Mouse (Mus musculus): ENCODE measurements around the gene Ank3. TPM values are rescaled to one million over a fixed set of nuclear protein-coding genes. Genes with fewer than 3 reads are reported as not detected.

Ank3 gene
- polyA plus RNA-seq, 1 experiment, result 9.3 TPM

DNA sequence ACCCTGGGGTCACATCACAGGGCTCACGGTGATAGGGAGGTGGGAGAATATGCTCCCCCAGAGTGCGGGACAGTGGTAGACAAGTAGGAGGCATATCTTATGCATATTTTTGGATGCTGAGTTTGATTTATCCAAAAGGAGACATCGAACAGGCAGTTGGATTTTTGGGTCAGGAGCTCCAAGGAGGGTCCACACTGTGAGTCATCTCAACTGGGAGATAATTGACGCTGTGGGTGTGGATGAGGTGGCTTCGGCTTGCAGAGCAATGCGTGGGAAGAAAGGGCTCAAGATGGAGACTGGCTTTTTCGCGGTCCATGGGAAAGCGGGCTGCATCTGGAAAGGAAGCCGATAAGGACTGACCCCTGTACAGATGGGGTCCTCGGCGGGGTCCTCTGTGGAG, 290.5 kb downstream of the Ank3 start:
- H3K27ac ChIP-seq (ENCODE audit: control insufficient read depth, insufficient read depth, low read depth, low read length, poor library complexity), result no peak overlapping the region
- TF ChIP-seq CTCF (IDR thresholded peaks at IDR 0.05; ENCODE audit: control insufficient read depth, insufficient read depth, low read length) (no peak), POLR2A (IDR thresholded peaks at IDR 0.05; ENCODE audit: borderline replicate concordance, control insufficient read depth, low read depth, low read length) (no peak)
- no peak overlapping the region for H3K4me3 ChIP-seq (replicated peaks; ENCODE audit: control insufficient read depth, low read depth, low read length)
- WGBS, result 81% methylated on average over 12 of the region's 12 CpGs
- no peaks in the 10 kb centered on the region for H3K4me1 ChIP-seq (ENCODE audit: control insufficient read depth, insufficient read depth, low read length)

DNA sequence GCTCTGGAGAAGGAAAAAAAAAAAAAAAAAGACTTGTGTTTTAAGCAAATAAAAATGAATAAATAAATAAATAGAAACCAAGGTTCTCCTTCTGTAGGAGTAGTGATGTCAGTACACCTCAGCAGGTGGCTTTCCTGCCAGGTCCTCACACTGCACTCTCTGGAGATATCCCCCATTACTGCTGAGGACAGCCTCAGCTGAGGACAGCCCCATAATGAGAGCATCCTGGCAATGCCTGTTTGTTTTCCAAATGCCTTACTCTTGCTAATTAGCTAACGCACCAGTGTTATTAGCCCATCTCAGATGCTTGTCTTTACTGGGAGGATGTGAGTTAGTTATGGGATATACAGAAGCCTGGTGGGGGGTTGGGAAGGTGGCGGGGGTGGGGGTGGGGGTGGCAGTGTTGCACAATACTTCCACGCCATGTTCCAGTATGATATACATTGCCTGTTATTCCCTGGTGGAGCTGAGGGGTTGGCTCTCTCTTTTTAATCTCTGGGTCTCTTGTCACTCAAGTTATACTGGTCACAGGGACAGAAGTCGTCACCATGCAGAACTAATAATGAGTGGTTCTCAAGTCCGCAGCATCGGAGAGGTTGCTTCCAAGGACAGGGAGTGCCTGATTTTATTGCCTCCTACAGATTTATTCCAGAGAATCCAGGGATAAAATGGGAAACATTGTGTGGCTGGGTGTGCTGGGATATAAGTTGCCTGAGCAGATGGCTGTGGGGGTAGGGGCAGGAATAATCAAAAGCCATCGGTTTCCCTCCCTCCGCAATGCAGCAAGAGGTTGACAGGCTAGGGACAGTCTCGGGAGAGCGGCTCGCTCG, 291.8 kb downstream of the Ank3 start:
- Histone ChIP-seq H3K4me3 (replicated peaks; ENCODE audit: control insufficient read depth, low read depth, low read length) (no peak overlapping the region), H3K4me1 (ENCODE audit: control insufficient read depth, insufficient read depth, low read length) (no peaks in the 10 kb centered on the region), H3K27ac (ENCODE audit: control insufficient read depth, insufficient read depth, low read depth, low read length, poor library complexity) (no peak overlapping the region)
- WGBS, result 17% methylated on average over 12 of the region's 12 CpGs
- TF ChIP-seq POLR2A (IDR thresholded peaks at IDR 0.05; ENCODE audit: borderline replicate concordance, control insufficient read depth, low read depth, low read length) (no peak), CTCF (IDR thresholded peaks at IDR 0.05; ENCODE audit: control insufficient read depth, insufficient read depth, low read length) (no peak)

DNA sequence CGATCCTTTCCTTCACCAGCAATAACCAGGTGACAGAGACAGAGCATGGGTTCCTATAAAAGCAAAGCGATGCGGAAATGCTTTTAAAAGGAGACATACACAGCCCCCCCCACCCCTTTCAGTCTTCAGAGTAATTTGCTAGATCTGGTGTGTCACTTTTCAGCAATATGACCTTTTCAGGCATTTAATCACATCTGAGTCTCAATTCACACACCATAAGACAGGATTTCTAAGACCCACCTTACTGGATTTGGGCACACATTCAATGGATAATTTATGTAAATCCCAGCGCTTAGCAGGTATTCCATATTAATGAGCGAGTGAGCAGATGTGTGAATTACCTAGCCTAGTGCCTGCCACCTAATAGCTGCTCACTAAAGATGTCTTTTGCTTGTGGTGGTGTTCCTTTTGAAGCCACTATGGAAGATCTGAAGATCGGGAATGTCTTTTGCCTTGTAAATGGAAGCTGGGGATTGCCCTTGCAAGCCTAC, 292.4 kb downstream of the Ank3 start:
- H3K4me3 ChIP-seq (replicated peaks; ENCODE audit: control insufficient read depth, low read depth, low read length), result no peak overlapping the region
- no peak for TF ChIP-seq POLR2A (IDR thresholded peaks at IDR 0.05; ENCODE audit: borderline replicate concordance, control insufficient read depth, low read depth, low read length)
- no peak overlapping the region for H3K27ac ChIP-seq (ENCODE audit: control insufficient read depth, insufficient read depth, low read depth, low read length, poor library complexity)
- WGBS, result 24% methylated on average over 6 of the region's 6 CpGs
- H3K4me1 ChIP-seq (ENCODE audit: control insufficient read depth, insufficient read depth, low read length), result no peaks in the 10 kb centered on the region

DNA sequence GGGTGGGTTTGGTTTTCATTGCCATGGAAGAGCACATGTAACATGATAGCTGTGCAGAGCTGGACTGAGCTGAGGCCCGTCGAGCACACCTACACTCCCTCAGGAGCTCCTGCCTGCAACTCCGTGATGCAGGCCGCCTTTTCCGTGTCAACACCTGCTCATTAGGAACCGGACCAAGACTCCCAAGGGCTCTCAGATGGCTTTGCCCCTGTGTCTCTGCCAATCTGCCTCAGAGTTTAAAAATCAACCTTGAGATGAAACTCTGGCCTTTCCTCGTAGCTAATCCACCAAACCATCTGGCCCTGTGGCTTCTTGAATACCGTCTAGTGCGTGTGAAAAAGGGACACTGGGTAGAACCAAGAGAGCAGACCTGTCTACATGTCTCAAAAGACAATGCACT, 297.4 kb downstream of the Ank3 start:
- H3K4me1 ChIP-seq (ENCODE audit: control insufficient read depth, insufficient read depth, low read length), result no peaks in the 10 kb centered on the region
- no peak overlapping the region for H3K27ac ChIP-seq (ENCODE audit: control insufficient read depth, insufficient read depth, low read depth, low read length, poor library complexity)
- no peak overlapping the region for H3K4me3 ChIP-seq (replicated peaks; ENCODE audit: control insufficient read depth, low read depth, low read length)
- TF ChIP-seq POLR2A (IDR thresholded peaks at IDR 0.05; ENCODE audit: borderline replicate concordance, control insufficient read depth, low read depth, low read length), result no peak
- no peak for TF ChIP-seq CTCF (IDR thresholded peaks at IDR 0.05; ENCODE audit: control insufficient read depth, insufficient read depth, low read length)
- WGBS, result 84% methylated on average over 9 of the region's 9 CpGs

DNA sequence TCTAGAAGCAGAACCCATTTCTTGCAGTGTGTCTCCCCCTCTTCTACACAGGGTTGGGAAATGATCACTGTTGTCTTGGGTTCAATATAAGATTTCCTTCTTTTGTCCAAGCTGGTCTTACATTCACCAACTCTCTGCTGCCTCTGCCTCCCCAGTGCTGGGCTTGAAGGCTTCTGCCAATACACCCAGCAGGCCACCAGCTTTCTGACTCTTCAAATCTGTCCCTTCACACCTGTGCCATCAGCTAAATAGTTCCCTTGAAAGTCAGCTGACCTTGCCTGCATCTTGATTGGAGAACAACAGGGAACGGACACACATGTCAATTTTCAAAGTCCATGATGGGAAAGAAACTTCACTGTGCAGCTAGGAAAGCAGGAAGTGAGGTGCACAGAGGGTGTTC, 300.1 kb downstream of the Ank3 start:
- Histone ChIP-seq H3K4me1 (ENCODE audit: control insufficient read depth, insufficient read depth, low read length) (no peaks in the 10 kb centered on the region), H3K27ac (ENCODE audit: control insufficient read depth, insufficient read depth, low read depth, low read length, poor library complexity) (no peak overlapping the region), H3K4me3 (replicated peaks; ENCODE audit: control insufficient read depth, low read depth, low read length) (no peak overlapping the region)
- no peak for TF ChIP-seq POLR2A (IDR thresholded peaks at IDR 0.05; ENCODE audit: borderline replicate concordance, control insufficient read depth, low read depth, low read length)
- TF ChIP-seq CTCF (IDR thresholded peaks at IDR 0.05; ENCODE audit: control insufficient read depth, insufficient read depth, low read length), result no peak
- WGBS, result 62% methylated on average over 1 of the region's 1 CpGs

DNA sequence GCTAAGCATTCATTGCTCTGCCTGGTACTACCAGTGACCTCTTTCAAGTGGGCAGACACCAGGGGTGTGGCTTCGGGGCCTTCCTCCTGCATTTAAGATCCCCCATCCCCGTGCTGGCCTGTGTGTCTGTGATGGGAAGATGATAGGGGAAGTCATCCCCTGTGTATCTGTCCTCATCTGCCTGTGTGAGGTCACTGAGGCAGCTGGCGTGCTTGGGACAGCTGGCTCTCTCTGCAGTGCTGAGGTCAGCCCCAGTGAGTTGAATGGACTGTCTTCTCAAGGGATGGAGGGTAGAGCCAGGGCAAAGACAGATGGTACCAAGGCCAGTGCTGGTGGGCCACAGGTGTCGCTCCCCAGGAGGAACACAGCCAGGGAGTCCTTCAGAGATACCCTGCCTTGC, 302.7 kb downstream of the Ank3 start:
- 43% methylated on average over 4 of the region's 4 CpGs for WGBS
- H3K27ac ChIP-seq (ENCODE audit: control insufficient read depth, insufficient read depth, low read depth, low read length, poor library complexity), result no peak overlapping the region

DNA sequence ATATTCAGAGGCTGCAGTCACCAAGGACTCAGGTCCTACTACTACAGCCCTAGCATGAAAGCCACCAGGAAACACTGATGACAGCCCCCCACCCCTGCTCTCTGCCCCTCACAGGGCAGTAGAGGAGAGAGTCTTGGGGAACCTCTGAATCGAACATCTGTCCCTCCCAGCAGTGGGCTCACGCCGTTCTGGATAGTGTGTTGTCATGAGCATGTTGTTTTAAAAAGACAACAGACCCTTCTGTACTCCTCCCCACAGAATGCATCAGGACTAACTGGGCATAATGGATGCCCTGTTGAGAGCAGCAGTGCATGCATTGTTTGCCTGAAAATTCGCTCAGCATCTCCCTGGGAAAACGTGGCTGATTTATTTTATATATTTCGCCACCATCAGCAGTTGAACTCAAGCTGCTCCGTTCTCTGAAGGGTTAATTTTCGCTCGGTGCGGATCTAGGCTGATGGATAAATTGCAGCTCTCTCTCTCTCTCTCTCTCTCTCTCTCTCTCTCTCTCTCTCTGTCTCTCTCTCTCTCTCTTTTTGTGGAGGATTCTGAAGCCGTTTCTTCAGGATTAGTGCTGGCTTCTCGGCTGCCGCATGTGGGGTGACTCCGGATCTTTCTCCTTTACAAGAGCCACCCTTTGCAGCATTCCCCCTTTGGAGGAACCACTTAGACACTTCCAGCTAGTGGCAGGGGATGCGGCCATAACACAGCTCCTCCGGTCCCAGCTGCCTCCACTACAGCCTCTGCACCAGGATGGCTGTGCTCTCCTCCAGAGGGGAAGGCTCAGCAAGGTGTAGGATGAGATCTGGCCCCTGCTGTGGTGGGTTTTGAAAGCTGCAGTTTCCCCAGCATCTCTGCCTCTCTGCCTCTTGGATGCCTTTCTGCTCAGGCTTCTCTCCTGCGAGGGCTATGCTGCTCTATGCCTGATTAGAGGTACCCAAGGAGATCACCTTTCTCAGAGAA, 307.5 kb downstream of the Ank3 start:
- Histone ChIP-seq H3K4me3 (replicated peaks; ENCODE audit: control insufficient read depth, low read depth, low read length) (no peak overlapping the region), H3K4me1 (ENCODE audit: control insufficient read depth, insufficient read depth, low read length) (no peaks in the 10 kb centered on the region), H3K27ac (ENCODE audit: control insufficient read depth, insufficient read depth, low read depth, low read length, poor library complexity) (no peak overlapping the region)
- TF ChIP-seq CTCF (IDR thresholded peaks at IDR 0.05; ENCODE audit: control insufficient read depth, insufficient read depth, low read length), result no peak
- TF ChIP-seq POLR2A (IDR thresholded peaks at IDR 0.05; ENCODE audit: borderline replicate concordance, control insufficient read depth, low read depth, low read length), result no peak
- WGBS, result 25% methylated on average over 17 of the region's 17 CpGs

More for the DNA sequence above, 302.7 kb downstream of the Ank3 start:
- Histone ChIP-seq H3K4me3 (replicated peaks; ENCODE audit: control insufficient read depth, low read depth, low read length) (no peak overlapping the region), H3K4me1 (ENCODE audit: control insufficient read depth, insufficient read depth, low read length) (no peaks in the 10 kb centered on the region)
- TF ChIP-seq POLR2A (IDR thresholded peaks at IDR 0.05; ENCODE audit: borderline replicate concordance, control insufficient read depth, low read depth, low read length), result no peak
- no peak for TF ChIP-seq CTCF (IDR thresholded peaks at IDR 0.05; ENCODE audit: control insufficient read depth, insufficient read depth, low read length)
